Mouse (Mus musculus) neutrophil, adult 83 days (primary cell): ENCODE results near the gene Gm49384. TPM values are rescaled to one million over a fixed set of nuclear protein-coding genes. Genes with fewer than 3 reads are reported as not detected.

ENCODE experiments used
- total RNA-seq, 2 experiments: library from RNA; stranded (reverse); gene quantifications; one replicate each; pipeline ENCODE4 v1.2.4; 2023

Gene Gm49384
- 1 to 10 TPM; 7.3 to 7.7 TPM for total RNA-seq

DNA sequence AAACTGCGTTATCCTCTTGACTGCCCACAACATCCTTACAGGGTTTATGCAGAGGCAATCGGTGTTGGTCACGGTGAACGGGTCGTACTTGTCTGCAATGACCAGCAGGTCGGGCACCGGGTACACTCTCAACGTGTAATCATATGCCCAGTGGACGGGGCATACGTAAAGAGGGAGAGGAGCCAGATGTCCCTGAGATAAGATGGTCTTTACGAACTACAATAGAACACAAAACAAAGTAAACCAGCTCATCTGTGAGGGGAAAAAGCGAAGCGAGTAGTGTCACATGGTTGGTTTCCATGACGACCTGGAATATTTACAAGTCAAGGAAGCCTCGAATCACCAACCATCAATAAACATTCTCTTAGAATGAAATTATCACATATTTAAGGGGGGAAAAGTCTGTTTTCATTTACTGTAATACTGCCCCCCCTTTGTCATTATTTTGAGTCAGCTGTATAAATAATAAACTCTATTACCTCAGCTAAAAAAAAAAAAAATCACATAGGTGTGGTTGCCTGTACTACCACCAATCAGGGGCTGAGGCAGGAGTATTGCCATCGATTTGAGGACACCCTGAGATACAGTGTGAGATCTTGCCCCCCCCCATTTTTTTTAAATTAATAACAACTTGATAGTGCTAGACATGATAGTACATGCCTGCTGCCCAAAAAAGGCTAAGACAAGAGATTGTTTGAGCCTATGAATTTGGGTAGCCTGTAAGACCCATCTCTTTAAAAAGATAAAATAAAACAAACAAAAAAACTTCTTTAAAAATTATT lies at the start of gene Gm49384:
Gene Gm49384 (minus strand): TSS at position 216 of the 782 bp plus-strand sequence.

GRCm38 (mm10) chr12:69240876-69241275 lies 36.8 kb upstream of the Gm49384 start, which contains the start of gene Klhdc1:
Gene Klhdc1, plus strand, starts transcription at chr12:69241176.

DNA sequence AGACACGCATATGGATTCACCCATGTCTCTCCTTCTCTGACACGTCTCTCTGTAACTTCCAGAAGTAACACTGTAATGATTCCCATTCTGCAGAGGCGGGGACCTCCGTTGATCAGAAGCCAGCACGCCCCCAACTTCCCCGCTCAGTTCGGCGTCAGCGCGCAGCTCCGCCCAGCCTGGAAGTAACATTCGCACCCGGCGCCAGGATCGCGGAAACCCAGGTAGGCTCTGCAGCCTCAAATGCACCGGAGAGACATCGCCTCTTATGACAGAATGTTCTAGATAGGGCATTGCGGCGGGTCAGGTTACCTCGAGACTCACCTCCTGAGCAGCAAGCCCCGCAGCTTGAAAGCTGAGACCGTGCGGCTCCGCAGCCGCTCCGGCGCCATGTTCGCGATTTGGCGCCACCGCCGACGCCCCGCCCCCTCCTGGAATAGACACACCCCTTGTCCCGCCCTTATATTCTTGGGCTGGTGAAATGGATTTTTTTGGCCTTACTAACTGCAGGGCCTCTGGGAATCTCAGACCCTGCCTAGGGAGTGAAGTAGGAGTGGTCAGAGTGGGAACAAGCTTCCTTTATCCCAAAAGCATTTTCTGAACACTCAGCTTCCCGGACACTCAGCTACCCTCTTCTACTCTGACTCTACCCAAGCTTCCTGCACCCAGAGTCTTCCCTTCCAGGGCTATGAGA lies 23.9 kb upstream of the Gm49384 start, which contains the start of gene Pole2:
Gene Pole2 (minus strand): TSS at position 420 of the 691 bp plus-strand sequence.

DNA sequence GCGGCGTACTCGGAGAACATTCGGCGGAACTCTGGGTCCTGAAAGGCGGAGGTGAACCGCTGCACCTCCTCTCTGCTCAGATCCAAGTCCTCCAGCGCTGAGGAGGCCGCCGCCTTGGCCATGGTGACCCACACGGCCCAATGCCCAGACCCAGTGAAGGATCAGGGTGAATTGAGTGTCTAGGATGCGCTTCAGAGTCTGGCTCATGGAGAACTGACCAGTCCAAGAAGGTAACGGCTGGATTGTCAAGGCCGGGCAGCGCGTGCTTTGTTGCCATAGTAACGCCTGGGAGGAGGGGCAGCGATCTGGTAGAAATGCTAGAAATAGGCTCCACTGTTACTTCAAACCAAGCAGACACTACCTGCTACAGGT lies 5.9 kb downstream of the Gm49384 start, which contains the start of gene Dnaaf2:
Gene Dnaaf2 (minus strand): TSS at position 266 of the 372 bp plus-strand sequence.

DNA sequence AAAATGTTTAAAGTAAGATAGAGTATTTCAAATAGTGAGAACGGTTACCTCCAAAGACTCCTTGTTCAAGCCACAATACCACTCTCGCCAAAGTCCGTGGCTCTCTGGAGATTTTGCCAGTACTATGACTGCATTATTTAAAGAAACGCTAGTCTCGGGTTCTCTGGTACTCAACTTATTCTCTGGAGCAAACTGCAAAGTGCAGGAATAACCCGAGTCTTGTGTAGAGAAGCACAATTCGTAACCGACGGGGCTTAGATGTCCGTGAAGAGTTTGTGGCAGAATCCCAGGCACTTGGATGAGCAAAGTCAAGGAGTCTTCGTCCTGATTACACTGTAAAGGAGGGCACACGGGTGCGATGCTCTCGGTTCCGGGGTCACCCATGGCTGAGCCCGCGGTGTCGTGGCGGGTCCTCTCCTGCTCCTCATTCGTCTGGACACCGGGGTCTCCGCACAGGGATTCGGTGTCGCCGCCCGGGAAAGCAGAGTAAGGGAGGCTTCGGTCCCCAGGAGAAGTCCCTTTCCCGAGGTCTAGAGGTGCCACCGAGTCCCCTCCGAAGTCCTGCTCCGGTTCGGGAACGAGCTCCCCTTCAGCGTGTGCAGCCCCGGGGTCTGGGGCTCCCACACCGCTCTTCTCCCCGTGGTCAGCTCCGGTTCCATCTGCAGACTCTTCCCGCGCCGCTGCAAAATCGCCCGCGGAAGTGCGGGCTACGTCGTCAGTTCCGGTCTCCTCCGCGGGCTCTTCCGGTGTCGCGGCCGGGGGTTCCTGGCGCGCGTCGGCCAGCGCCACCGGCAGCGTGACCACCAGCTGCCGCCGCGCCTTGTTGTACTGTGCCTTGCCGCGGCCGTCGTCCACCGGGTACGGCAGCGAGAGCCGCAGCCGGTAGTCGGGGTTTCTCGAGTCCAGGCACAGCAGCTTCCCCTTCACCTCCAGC lies 7.4 kb downstream of the Gm49384 start, which contains the start of gene Gm49383:
Gene Gm49383 (minus strand): TSS at position 661 of the 934 bp plus-strand sequence.

DNA sequence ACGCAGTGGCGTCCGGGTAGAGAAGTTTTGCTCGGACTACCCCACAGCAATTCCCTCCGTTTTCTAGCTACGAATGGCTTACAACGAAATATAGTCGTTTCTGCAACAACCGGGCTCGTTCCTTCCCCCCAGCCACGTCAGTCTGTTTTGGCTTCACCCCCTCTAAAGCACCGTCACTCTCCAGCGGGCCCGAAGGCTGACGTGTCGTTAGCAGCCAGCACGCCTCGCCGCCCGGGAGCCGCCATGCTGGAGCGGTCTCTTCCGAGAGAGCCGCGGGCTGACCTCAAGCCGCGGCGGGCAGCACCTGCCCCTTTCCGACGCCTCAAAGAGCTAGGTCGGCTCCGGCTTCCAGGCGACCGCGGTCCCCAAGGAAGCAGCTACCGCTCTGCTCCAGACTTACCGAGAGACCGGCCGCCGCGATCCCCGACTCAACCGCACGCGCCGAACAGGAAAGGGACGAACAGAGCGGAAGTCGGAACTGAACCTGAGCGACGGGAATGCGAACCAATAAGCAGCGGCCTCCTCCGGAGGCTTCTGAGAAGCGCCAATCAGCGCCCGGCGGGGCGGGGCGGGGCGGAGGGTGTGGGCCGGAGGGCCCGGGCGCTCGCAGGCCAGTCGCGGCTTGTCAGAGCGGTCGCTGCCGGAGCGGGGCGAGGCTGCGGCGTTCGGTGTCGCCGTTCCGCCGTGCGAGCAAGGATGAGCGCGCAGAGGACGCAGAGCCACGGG lies 20.3 kb downstream of the Gm49384 start, which contains the start of the genes Rpl36al and Mgat2:
Gene Rpl36al (minus strand): TSS at position 501 of the 726 bp plus-strand sequence.
Gene Mgat2 (plus strand): TSS at position 575 of the 726 bp plus-strand sequence.

GRCm38 (mm10) chr12:69168461-69169106 lies 35.5 kb downstream of the Gm49384 start, which contains the start of gene Lrr1:
Gene Lrr1, plus strand, starts transcription at chr12:69168814.

DNA sequence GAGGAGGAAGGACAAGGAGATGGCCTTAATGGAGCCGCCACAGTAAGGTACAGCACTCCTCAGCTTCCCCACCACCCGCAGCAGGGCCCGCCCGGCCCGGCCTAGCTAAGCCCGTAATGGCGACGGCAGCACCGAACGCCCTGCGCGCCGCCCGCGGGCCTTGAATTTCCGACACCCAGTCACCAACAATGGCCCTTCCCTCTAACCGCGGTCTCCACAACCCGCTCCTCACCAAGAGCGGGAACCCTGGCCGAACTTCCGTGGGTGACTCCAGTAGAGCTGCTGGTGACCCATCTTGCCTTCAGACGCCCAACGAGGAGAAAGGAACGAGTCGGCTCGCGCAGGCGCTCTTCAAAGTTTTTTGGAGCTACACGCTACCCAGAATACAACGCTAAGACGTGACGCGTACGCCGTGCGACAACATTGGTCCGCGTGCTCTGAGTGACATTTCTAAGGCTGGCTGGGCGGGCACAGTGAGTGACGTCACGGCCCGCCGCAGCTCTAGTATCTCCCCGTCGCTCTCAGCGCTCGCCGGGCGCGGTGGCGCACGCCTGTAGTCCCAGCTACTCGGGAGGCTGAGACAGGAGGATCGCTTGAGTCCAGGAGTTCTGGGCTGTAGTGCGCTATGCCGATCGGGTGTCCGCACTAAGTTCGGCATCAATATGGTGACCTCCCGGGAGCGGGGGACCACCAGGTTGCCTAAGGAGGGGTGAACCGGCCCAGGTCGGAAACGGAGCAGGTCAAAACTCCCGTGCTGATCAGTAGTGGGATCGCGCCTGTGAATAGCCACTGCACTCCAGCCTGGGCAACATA lies 45.1 kb downstream of the Gm49384 start, which contains the start of gene Rps29:
Gene Rps29 (minus strand): TSS at position 422 of the 813 bp plus-strand sequence.

Other genes starting within 250 kb of the Gm49384 start
- gene Rps29, start 45.1 kb downstream of the Gm49384 start, total RNA-seq = 1,000 to 10,000 TPM; 1,662 to 1,683 TPM
- gene Lrr1, start 35.5 kb downstream of the Gm49384 start, total RNA-seq = 1 to 10 TPM; 4.7 to 5.9 TPM
- gene Rpl36al, start 20.2 kb downstream of the Gm49384 start, total RNA-seq = 100 to 1,000 TPM; 236 to 244 TPM
- gene Mgat2, start 20.1 kb downstream of the Gm49384 start, total RNA-seq = 10 to 100 TPM; 31.6 to 34.1 TPM
- 1 to 10 TPM; 5.2 to 5.5 TPM for gene Gm49383, start 7.2 kb downstream of the Gm49384 start, total RNA-seq
- gene Dnaaf2, start 5.8 kb downstream of the Gm49384 start, total RNA-seq = 1 to 10 TPM; 1.5 to 1.8 TPM
- 10 to 100 TPM; 11.0 to 11.7 TPM for gene Pole2, start 23.9 kb upstream of the Gm49384 start, total RNA-seq
- gene Klhdc1, start 36.9 kb upstream of the Gm49384 start, total RNA-seq = 1 to 10 TPM in 1 of 2 experiments, under 1 TPM in 1; 0.51 to 1.0 TPM
- 10 to 100 TPM; 21.8 to 22.7 TPM for gene Klhdc2, start 92.4 kb upstream of the Gm49384 start, total RNA-seq
- 10 to 100 TPM; 28.9 to 36.5 TPM for gene Nemf, start 152.9 kb upstream of the Gm49384 start, total RNA-seq
- 100 to 1,000 TPM; 129 to 130 TPM for gene Arf6, start 167.9 kb upstream of the Gm49384 start, total RNA-seq
- not detected for gene Gm9887, start 168.2 kb upstream of the Gm49384 start, total RNA-seq